Mouse (Mus musculus): ENCODE data around the gene Sgf29.

- no peak for TF ChIP-seq CTCF (IDR thresholded peaks at IDR 0.05; ENCODE audit: low read depth)
- TF ChIP-seq EP300 (IDR thresholded peaks at IDR 0.05; ENCODE audit: low read depth): no peak
Measured at GRCm38 (mm10) chr7:126628111-126628510, 21.0 kb upstream of the Sgf29 start.

Measured in liver, postnatal 0 days (tissue).